Mouse (Mus musculus) lung, adult 2 months (tissue): ENCODE results near the gene Stat4. TPM values are rescaled to one million over a fixed set of nuclear protein-coding genes. Genes with fewer than 3 reads are reported as not detected.
A peak's percentile ranks its signal among the peaks of the same experiment; 100 is the strongest.

Experiments used
- DNase-seq: peaks from one replicate; pipeline ENCODE4 v3.0.0; 2022
- H3K4me1 ChIP-seq: fragments of 200-500 bp; 2 replicates; pipeline ENCODE4 v1.6.1; 2011; ENCODE audit warnings: low read length; ENCODE audit not compliant: control insufficient read depth, insufficient read depth
- H3K4me3 ChIP-seq: fragments of 200-500 bp; replicated peaks from 2 replicates; pipeline ENCODE3; 2011; ENCODE audit warnings: low read depth, mild to moderate bottlenecking, control low read depth, low read length; ENCODE audit errors: extremely low read depth
- CTCF ChIP-seq: fragments of 200-500 bp; IDR thresholded peaks from 2 replicates; pipeline ENCODE4 v1.5.1; 2011; ENCODE audit warnings: mild to moderate bottlenecking, low read length, control low read depth; ENCODE audit not compliant: insufficient read depth
- POLR2A ChIP-seq: fragments of 200-500 bp; IDR thresholded peaks from 2 replicates; pipeline ENCODE4 v1.6.1; 2011; ENCODE audit warnings: low read depth, mild to moderate bottlenecking, control low read depth, low read length, borderline replicate concordance; ENCODE audit errors: extremely low read depth
- WGBS: fragments of 180-500 bp; shearing (Covaris S2); methylation state at CpG from one replicate; pipeline ENCODE4 v1.1.7; 2018; 5-methylcytosine and 5-hydroxymethylcytosine counted together
- polyA plus RNA-seq: library from polyadenylated mRNA; depleted of rRNA; stranded (reverse); fragments of >200 nt; gene quantifications from 2 replicates; pipeline ENCODE4 v1.2.3, GENCODE M21; 2012; rRNA removed

The Stat4 gene
- polyA plus RNA-seq = 0.95 and 1.1 TPM in 2 replicates

- TF ChIP-seq POLR2A (no peak), CTCF (no peak)
- WGBS = 72% methylated on average over 5 of the region's 5 CpGs
- Histone ChIP-seq H3K4me3 (no peak within 1 kb of the TSS), H3K4me1 (no peaks in the 10 kb centered on the region)
- no peak for DNase-seq
Measured at GRCm38 (mm10) chr1:51986848-51987247, at the start of gene Stat4. Gene Stat4, plus strand, starts transcription at chr1:51987148.

GRCm38 (mm10) chr1:51938357-51938756 is 48.6 kb upstream of the Stat4 start:
- Histone ChIP-seq H3K4me3 (no peak overlapping the region), H3K4me1 (peaks cover 3% of the 10 kb centered on the region; the same call in 1 of the 2 replicates)
- WGBS = 89% methylated on average over 7 of the region's 7 CpGs
- TF ChIP-seq POLR2A = no peak
- no peak for TF ChIP-seq CTCF
- no peak for DNase-seq

- WGBS = 26% methylated on average over 5 of the region's 5 CpGs
- TF ChIP-seq CTCF (peak; percentile 52), POLR2A (no peak)
- no peaks in the 10 kb centered on the region for H3K4me1 ChIP-seq
- no peak overlapping the region for H3K4me3 ChIP-seq
- DNase-seq = peak; percentile 37
Measured at GRCm38 (mm10) chr1:51944755-51945154, 42.2 kb upstream of the Stat4 start.

GRCm38 (mm10) chr1:51947116-51947515 is 39.8 kb upstream of the Stat4 start:
- WGBS = 76% methylated on average over 4 of the region's 4 CpGs
- TF ChIP-seq POLR2A (no peak), CTCF (no peak)
- Histone ChIP-seq H3K4me3 (no peak overlapping the region), H3K4me1 (no peaks in the 10 kb centered on the region)
- no peak for DNase-seq

GRCm38 (mm10) chr1:51964647-51965046 is 22.3 kb upstream of the Stat4 start:
- H3K4me3 ChIP-seq = no peak overlapping the region
- TF ChIP-seq CTCF (no peak), POLR2A (no peak)
- H3K4me1 ChIP-seq = no peaks in the 10 kb centered on the region
- 87% methylated on average over 2 of the region's 2 CpGs for WGBS
- DNase-seq = no peak

- no peaks in the 10 kb centered on the region for H3K4me1 ChIP-seq
- no peak overlapping the region for H3K4me3 ChIP-seq
- 14% methylated on average over 1 of the region's 1 CpGs for WGBS
- DNase-seq = no peak
- TF ChIP-seq POLR2A (no peak), CTCF (no peak)
Measured at GRCm38 (mm10) chr1:51968994-51969393, 18.0 kb upstream of the Stat4 start.

GRCm38 (mm10) chr1:51970182-51970581 is 16.8 kb upstream of the Stat4 start:
- TF ChIP-seq CTCF (no peak), POLR2A (no peak)
- WGBS = 83% methylated on average over 6 of the region's 6 CpGs
- Histone ChIP-seq H3K4me1 (no peaks in the 10 kb centered on the region), H3K4me3 (no peak overlapping the region)
- DNase-seq = no peak

GRCm38 (mm10) chr1:51975589-51975988 is 11.4 kb upstream of the Stat4 start:
- Histone ChIP-seq H3K4me1 (no peaks in the 10 kb centered on the region), H3K4me3 (no peak overlapping the region)
- TF ChIP-seq POLR2A = no peak
- TF ChIP-seq CTCF = no peak
- DNase-seq = no peak
- WGBS = 53% methylated on average over 5 of the region's 5 CpGs

- TF ChIP-seq POLR2A = no peak
- TF ChIP-seq CTCF = no peak
- Histone ChIP-seq H3K4me1 (no peaks in the 10 kb centered on the region), H3K4me3 (no peak overlapping the region)
- 93% methylated on average over 5 of the region's 5 CpGs for WGBS
- DNase-seq = no peak
Measured at GRCm38 (mm10) chr1:51979048-51979447, 7.9 kb upstream of the Stat4 start.

GRCm38 (mm10) chr1:51991983-51992609 is 5.1 kb downstream of the Stat4 start:
- H3K4me1 ChIP-seq = peaks cover 5% of the 10 kb centered on the region; the same call in 1 of the 2 replicates
- no peak overlapping the region for H3K4me3 ChIP-seq
- peak; percentile 16 for DNase-seq
- TF ChIP-seq CTCF (no peak), POLR2A (no peak)
- WGBS = 56% methylated on average over 8 of the region's 8 CpGs

- TF ChIP-seq CTCF (no peak), POLR2A (no peak)
- Histone ChIP-seq H3K4me3 (no peak overlapping the region), H3K4me1 (peaks cover 7% of the 10 kb centered on the region; the same call in 1 of the 2 replicates)
- DNase-seq = no peak
- 24% methylated on average over 3 of the region's 3 CpGs for whole genome bisulfite sequencing
Measured at GRCm38 (mm10) chr1:51996056-51996455, 9.1 kb downstream of the Stat4 start.
